Mouse (Mus musculus) gastrocnemius, adult 2 months (tissue): Measurements from ENCODE around the gene Nuak1. TPM values are rescaled to one million over a fixed set of nuclear protein-coding genes. Genes with fewer than 3 reads are reported as not detected.

Experiments
- DNase-seq: peaks from one replicate; pipeline ENCODE4 v3.0.0; 2022
- H3K27ac ChIP-seq: fragments of 200-600 bp; 2 replicates; pipeline ENCODE4 v1.8.1; 2022; ENCODE audit warnings: mild to moderate bottlenecking
- H3K4me3 ChIP-seq: fragments of 200-600 bp; 2 replicates; pipeline ENCODE4 v1.8.1; 2022; ENCODE audit warnings: mild to moderate bottlenecking, moderate library complexity
- CTCF ChIP-seq: fragments of 200-600 bp; IDR thresholded peaks from 2 replicates; pipeline ENCODE4 v1.8.1; 2022; ENCODE audit warnings: antibody characterized with exemption, mild to moderate bottlenecking, moderate library complexity
- intact Hi-C: fragments of 180-260 bp; cut with DNase I; formaldehyde crosslinking; loops from one replicate; pipeline ENCODE4 v1.15.1; 2025
- total RNA-seq, 2 experiments: library from RNA; stranded (reverse); gene quantifications; 2 replicates each; pipeline ENCODE4 v1.2.3; 2021

Gene Nuak1
- total RNA-seq, 2 experiments from 2014 or later: 21.4 to 31.0 TPM

- intact Hi-C loops: no loop called here
- no peak for TF ChIP-seq CTCF
- H3K27ac ChIP-seq: no peak overlapping the region
- no peak for DNase-seq
- no peak overlapping the region for H3K4me3 ChIP-seq
Observed at GRCm38 (mm10) chr10:84467555-84468164, 27.3 kb upstream of the Nuak1 start.

GRCm38 (mm10) chr10:84465511-84465910, 25.1 kb upstream of the Nuak1 start:
- no peak for DNase-seq
- TF ChIP-seq CTCF: no peak
- Histone ChIP-seq H3K4me3 (no peak overlapping the region), H3K27ac (no peak overlapping the region)
- intact Hi-C loops: no loop called here

- no peak for DNase-seq
Observed at GRCm38 (mm10) chr10:84460420-84461101, 20.2 kb upstream of the Nuak1 start.

GRCm38 (mm10) chr10:84458094-84458493, 17.7 kb upstream of the Nuak1 start:
- DNase-seq: no peak
- TF ChIP-seq CTCF: no peak
- intact Hi-C loops: no loop called here
- Histone ChIP-seq H3K4me3 (no peak overlapping the region), H3K27ac (no peak overlapping the region)

More at GRCm38 (mm10) chr10:84460420-84461101, 20.2 kb upstream of the Nuak1 start:
- no peak overlapping the region for H3K4me3 ChIP-seq
- H3K27ac ChIP-seq: no peak overlapping the region
- no peak for TF ChIP-seq CTCF
- intact Hi-C loops: no loop called here

- H3K4me3 ChIP-seq: no peak overlapping the region
- intact Hi-C loops: no loop called here
- no peak for TF ChIP-seq CTCF
- H3K27ac ChIP-seq: no peak overlapping the region
- no peak for DNase-seq
Observed at GRCm38 (mm10) chr10:84457539-84457938, 17.1 kb upstream of the Nuak1 start.

GRCm38 (mm10) chr10:84456632-84457320, 16.4 kb upstream of the Nuak1 start:
- TF ChIP-seq CTCF: no peak
- H3K27ac ChIP-seq: no peak overlapping the region
- intact Hi-C loops: no loop called here
- no peak overlapping the region for H3K4me3 ChIP-seq
- no peak for DNase-seq

- TF ChIP-seq CTCF: no peak
- no peak for DNase-seq
- H3K4me3 ChIP-seq: no peak overlapping the region
- H3K27ac ChIP-seq: no peak overlapping the region
- intact Hi-C loops: no loop called here
Observed at GRCm38 (mm10) chr10:84451883-84452282, 11.5 kb upstream of the Nuak1 start.

GRCm38 (mm10) chr10:84450654-84451053, 10.3 kb upstream of the Nuak1 start:
- TF ChIP-seq CTCF: peak; percentile 75
- H3K27ac ChIP-seq: peak overlapping the region; percentile 82
- intact Hi-C loops: loop anchor here (1.0 kb wide), 1 partner anchor 631 kb away; no protein-coding TSS in a partner anchor
- DNase-seq: peak; percentile 89
- H3K4me3 ChIP-seq: no peak overlapping the region

GRCm38 (mm10) chr10:84449733-84450132, 9.3 kb upstream of the Nuak1 start:
- peak overlapping the region; percentile 82 for H3K27ac ChIP-seq
- intact Hi-C loops: loop anchor here (1.0 kb wide), 1 partner anchor 630 kb away; no protein-coding TSS in a partner anchor
- TF ChIP-seq CTCF: no peak
- H3K4me3 ChIP-seq: no peak overlapping the region
- DNase-seq: peak; percentile 79

- intact Hi-C loops: no loop called here
- Histone ChIP-seq H3K27ac (peak overlapping the region; percentile 57), H3K4me3 (no peak overlapping the region)
- no peak for TF ChIP-seq CTCF
- peak; percentile 41 for DNase-seq
Observed at GRCm38 (mm10) chr10:84447411-84447821, 7.0 kb upstream of the Nuak1 start.

GRCm38 (mm10) chr10:84446661-84447060, 6.3 kb upstream of the Nuak1 start:
- DNase-seq: no peak
- H3K4me3 ChIP-seq: no peak overlapping the region
- TF ChIP-seq CTCF: no peak
- intact Hi-C loops: no loop called here
- peak overlapping the region; percentile 57 for H3K27ac ChIP-seq

- intact Hi-C loops: no loop called here
- peak; percentile 28; the same call in 1 of the 2 replicates for TF ChIP-seq CTCF
- no peak for DNase-seq
- no peak overlapping the region for H3K4me3 ChIP-seq
- peak overlapping the region; percentile 43; the same call in 1 of the 2 replicates for H3K27ac ChIP-seq
Observed at GRCm38 (mm10) chr10:84444396-84444795, 4.0 kb upstream of the Nuak1 start.

GRCm38 (mm10) chr10:84441846-84442245, 1.4 kb upstream of the Nuak1 start:
- no peak for TF ChIP-seq CTCF
- no peak for DNase-seq
- Histone ChIP-seq H3K4me3 (peak overlapping the region; percentile 84), H3K27ac (peak overlapping the region; percentile 100)
- intact Hi-C loops: no loop called here
